Mouse (Mus musculus): ENCODE results near the gene Calhm2. TPM values are rescaled to one million over a fixed set of nuclear protein-coding genes. Genes with fewer than 3 reads are reported as not detected.

Gene Calhm2
- polyA plus RNA-seq (2012; rRNA removed), result 4.9 and 5.5 TPM in 2 replicates

DNA sequence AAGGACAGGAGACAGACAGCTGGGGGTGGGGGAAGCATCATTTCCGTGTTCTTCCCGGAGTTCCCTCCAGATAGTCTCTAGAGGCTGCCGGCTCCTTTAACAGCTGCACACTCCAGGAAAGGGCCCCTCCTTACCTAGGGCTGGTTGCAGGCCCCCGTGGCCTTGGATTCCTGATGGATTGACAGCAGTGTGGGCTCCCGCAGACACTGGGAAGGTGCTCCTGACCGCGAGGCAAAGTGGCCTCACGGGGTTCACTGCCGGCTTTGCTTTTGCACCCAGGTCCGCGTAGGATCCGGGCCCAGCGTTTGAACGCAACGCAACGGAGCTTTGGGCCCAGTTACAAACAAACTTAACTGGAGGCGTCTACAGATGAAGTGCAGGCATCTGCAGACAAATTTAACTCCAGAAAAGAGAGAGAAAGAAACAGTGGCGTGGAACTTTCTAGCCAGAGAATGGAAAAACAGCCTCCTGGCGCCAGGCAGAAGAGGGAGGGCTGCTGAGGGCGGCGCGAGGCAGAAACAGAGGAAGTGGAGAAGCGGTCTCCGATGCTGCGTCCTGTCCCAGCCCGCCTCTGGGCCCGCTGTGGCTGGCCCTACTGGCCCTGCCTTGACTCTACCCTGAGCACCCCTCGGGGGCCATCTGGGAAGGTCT is at the start of gene Calhm2:
Calhm2 (minus strand) TSS at position 524 of the 651 bp plus-strand sequence.

DNA sequence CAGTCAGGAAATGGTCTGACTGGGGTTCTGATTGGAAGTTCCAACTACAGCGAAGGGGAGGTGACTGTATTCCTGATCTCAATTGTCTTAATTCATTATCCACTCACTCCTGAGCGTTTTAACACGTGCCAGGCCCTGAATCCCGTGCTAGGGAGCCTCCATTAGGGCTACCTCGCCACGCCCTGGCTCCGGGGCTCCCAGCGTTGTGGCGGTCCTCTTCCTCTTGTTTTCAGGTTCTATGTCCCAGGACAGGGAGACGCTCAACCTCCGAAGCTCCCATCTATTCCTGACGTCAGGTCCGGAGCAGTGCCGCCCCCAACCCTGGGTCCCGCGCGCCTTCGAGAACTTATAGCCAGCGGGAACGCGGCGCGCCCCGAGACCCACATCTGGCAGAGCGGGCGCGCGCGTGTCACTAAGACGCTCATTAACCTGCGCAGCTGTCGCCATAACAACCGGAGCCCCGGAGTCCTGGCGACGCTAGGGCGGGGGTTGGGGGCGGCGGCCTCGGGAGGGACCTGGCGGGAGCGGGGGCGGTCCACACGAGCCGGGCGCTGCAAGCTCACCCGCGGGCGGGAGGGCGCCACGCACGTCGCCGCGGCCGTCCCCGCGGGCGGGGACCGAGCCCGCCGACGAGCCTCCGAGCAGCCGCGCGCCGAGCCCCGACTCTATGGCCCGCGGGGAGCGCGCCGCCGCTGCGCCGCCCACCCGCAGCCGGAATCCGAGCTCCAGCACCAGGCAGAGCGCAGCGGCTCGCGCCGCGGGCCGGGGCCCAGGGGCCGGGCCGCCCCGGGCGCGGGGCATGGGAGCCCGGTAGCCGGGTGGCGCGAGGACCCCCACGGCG is 40.6 kb upstream of the Calhm2 start, which contains the start of gene Neurl1a:
Neurl1a (plus strand) TSS at position 390 of the 841 bp plus-strand sequence.

DNA sequence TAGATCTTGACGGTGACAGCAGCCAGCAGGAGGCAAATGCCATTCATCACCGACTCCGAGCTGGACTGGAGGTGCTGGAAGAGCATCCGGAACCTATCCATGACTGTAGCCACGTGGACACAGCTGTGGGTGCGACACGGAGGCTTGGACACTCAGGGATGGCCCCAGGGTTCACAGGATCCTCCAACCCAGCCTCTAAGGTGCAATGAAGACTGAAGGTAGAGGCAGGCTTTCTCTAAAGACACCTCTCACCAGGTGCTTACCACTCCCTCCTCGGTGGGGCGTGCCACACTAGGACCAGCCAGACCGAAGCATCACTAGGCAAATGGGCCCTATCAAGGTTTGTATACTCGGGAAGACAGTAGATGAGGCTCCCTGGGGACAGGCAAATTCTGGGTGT is 19.6 kb upstream of the Calhm2 start, which contains the start of gene Calhm3:
Calhm3 (minus strand) TSS at position 101 of the 400 bp plus-strand sequence.

DNA sequence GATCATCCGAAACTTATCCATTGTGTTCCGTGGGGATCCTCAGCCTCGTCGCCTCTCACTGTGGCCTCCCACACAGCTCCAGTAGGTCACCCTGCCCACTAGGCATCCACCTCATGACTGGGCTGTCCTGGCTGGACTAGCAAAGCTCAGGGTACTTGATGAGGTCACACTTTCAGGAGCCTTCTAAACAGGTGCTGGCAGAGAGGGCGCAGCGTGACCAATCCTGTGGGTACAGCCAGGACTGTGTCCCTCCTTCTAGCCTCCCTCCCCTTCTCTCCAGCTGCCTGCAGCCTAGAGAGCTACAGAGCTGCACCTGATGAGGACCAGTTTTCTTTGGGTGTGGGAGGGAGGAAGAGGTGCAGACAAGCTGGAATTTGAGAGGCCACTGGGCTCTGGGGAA is 6.1 kb upstream of the Calhm2 start, which contains the start of gene Calhm1:
Calhm1 (minus strand) TSS at position 101 of the 400 bp plus-strand sequence.

DNA sequence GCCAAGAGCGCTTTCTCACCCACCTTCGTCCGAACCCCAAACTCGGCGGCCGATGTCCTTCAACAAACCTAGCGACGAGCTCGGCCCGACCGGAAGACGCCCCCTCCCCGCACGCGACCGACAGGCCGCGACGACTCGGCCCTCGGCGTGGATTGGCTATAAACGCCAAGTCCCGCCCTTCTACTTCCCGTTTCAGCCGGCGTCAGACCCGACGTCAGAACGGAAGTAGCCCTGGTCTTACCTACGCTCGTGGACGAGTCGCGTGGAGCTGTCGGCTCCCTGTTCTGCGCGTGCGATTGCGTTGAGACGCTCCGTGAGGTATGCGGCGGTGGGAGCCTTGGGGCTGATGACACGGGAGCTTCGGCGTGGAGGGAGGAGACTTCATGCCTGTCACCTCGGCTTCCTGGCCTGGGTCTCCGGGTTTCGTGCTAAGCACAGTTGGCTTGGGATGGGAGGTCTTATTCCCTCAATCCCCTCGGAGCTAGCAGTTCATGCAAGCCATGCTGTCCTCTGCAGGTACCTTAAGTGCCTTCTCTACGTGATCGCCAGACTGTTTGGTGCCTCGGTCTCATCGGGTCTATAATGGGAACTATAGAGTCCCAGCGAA is 47.4 kb downstream of the Calhm2 start, which contains the start of the genes Usmg5 and Pdcd11:
Usmg5 (minus strand) TSS at position 98 of the 607 bp plus-strand sequence.
Pdcd11 (plus strand) TSS at position 219 of the 607 bp plus-strand sequence.

DNA sequence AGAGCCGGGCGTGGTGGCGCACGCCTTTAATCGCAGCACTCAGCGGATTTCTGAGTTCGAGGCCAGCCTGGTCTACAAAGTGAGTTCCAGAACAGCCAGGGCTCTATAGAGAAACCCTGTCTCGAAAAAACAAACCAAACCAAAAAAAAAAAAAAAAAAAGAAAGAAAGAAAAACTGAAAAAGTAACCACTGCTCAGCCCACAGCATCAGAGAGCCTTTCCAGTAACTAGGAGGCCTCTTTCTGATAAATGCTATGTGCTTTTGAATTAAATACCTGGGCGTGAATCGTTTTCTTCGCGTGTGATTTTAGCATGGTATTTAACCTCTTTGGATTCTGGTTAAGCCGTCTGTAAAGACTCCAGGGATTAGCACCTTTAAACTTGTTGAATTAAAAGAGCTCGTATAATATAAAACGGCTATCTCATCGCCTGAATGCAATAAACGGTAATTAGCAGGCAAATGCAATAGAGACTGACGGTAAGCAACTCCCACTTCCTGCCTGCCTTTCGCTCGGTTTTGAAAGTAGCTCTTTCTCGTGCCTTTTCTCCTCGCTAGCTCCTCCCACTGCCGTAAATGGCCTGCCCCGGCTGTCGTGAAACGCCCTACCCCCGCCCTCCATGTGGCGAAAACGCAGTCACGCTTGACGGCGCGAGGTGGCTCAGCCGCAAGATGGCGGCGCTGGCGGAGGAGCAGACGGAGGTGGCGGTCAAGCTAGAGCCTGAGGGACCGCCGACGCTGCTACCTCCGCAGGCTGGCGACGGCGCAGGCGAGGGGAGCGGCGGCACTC is 70.8 kb downstream of the Calhm2 start, which contains the start of gene Taf5:
Taf5 (plus strand) TSS at position 651 of the 787 bp plus-strand sequence.

Other genes with a start within 250 kb of the Calhm2 start
- gene Ina, start 123.6 kb downstream of the Calhm2 start, polyA plus RNA-seq (2012; rRNA removed), result 0.52 and 0.57 TPM in 2 replicates
- 9.2 and 10.4 TPM in 2 replicates for gene Nt5c2, start 123.1 kb downstream of the Calhm2 start, polyA plus RNA-seq (2012; rRNA removed)
- gene Pcgf6, start 87.4 kb downstream of the Calhm2 start, polyA plus RNA-seq (2012; rRNA removed), result 2.5 and 4.2 TPM in 2 replicates
- 0.88 and 1.2 TPM in 2 replicates for gene Taf5, start 70.5 kb downstream of the Calhm2 start, polyA plus RNA-seq (2012; rRNA removed)
- 9.1 and 10.3 TPM in 2 replicates for gene Usmg5, start 47.6 kb downstream of the Calhm2 start, polyA plus RNA-seq (2012; rRNA removed)
- gene Pdcd11, start 47.5 kb downstream of the Calhm2 start, polyA plus RNA-seq (2012; rRNA removed), result 1.6 and 2.4 TPM in 2 replicates
- gene Calhm1, start 6.0 kb upstream of the Calhm2 start, polyA plus RNA-seq (2012; rRNA removed), result not detected in 2 replicates
- not detected in 2 replicates for gene Calhm3, start 19.5 kb upstream of the Calhm2 start, polyA plus RNA-seq (2012; rRNA removed)
- 5.7 and 9.6 TPM in 2 replicates for gene Neurl1a, start 40.5 kb upstream of the Calhm2 start, polyA plus RNA-seq (2012; rRNA removed)

Measured in stomach, adult 2 months (tissue).